ENCODE assay signal across 7 mouse cellular contexts in genomic region chr9:57552139-57552887, GRCm38 (mm10). TPM values are rescaled to one million over a fixed set of nuclear protein-coding genes. Genes with fewer than 3 reads are reported as not detected.
DNase-seq lines count a peak whose midpoint lies in the region; ATAC-seq and TF ChIP-seq lines count a peak whose summit lies in the region.

Gene Mpi, minus strand, starts transcription at chr9:57552763.

- under 1% methylated on average over 28 of the region's 28 CpGs for WGBS in intestine, embryonic 14.5 days
- WGBS in midbrain, embryonic 11.5 days, result 3% methylated on average over 28 of the region's 28 CpGs
- WGBS in small intestine, adult 2 months, result 7% methylated on average over 28 of the region's 28 CpGs

- H3K36me3 ChIP-seq in intestine, embryonic 14.5 days (ENCODE audit: control insufficient read depth, insufficient read depth, low read length), result peaks cover 22% of the 10 kb centered on the region
- peaks cover 13% of the 10 kb centered on the region for H3K36me3 ChIP-seq in midbrain, embryonic 11.5 days (ENCODE audit: control insufficient read depth, insufficient read depth, low read length)
- peaks cover 22% of the 10 kb centered on the region for H3K36me3 ChIP-seq in small intestine, adult 2 months (ENCODE audit: control insufficient read depth, insufficient read depth, low read length)

- peak; percentile 76 for DNase-seq in adrenal gland, adult 2 months
- DNase-seq in embryo, embryonic 10.5 days (ENCODE audit: low spot score), result peak; percentile 91
- DNase-seq in gastrocnemius, postnatal 25 days, result peak; percentile 45
- peak; percentile 84 for DNase-seq in intestine, embryonic 14.5 days (ENCODE audit: low spot score)
- peak; percentile 70 for DNase-seq in left cerebral cortex, postnatal 4 days
- peak; percentile 98 for DNase-seq in midbrain, embryonic 11.5 days (ENCODE audit: low spot score, missing footprints)

- no peaks in the 10 kb centered on the region for H3K9me3 ChIP-seq in intestine, embryonic 14.5 days (ENCODE audit: control insufficient read depth, low read length)
- no peaks in the 10 kb centered on the region for H3K9me3 ChIP-seq in midbrain, embryonic 11.5 days (ENCODE audit: control insufficient read depth, low read length)

- H3K4me3 ChIP-seq in intestine, embryonic 14.5 days (ENCODE audit: low read depth, low read length), result peak within 1 kb of the TSS; percentile 67
- H3K4me3 ChIP-seq in midbrain, embryonic 11.5 days (ENCODE audit: low read depth, low read length), result peak within 1 kb of the TSS; percentile 73
- peak within 1 kb of the TSS; percentile 94 for H3K4me3 ChIP-seq in small intestine, adult 2 months (ENCODE audit: low read depth, low read length)

- intact Hi-C loops in left cerebral cortex, postnatal 4 days (cut with DNase I), result no loop called here

- peak; percentile 73; the same call in 1 of the 2 replicates for TF ChIP-seq POLR2A in small intestine, adult 2 months (IDR thresholded peaks at IDR 0.05; ENCODE audit: low read depth, low read length)

- TF ChIP-seq CTCF in small intestine, adult 2 months (IDR thresholded peaks at IDR 0.05; ENCODE audit: extremely low read depth, insufficient read length, insufficient replicate concordance, low read depth, low read length), result no peak

- peak; percentile 46; the same call in 1 of the 2 replicates for ATAC-seq in intestine, embryonic 14.5 days (replicated peaks; ENCODE audit: low FRiP score, low TSS enrichment, low read depth)
- ATAC-seq in midbrain, embryonic 11.5 days (ENCODE audit: low FRiP score), result peak; percentile 77

- H3K9ac ChIP-seq in intestine, embryonic 14.5 days (ENCODE audit: low read length), result peak within 1 kb of the TSS; percentile 60
- peak within 1 kb of the TSS; percentile 76 for H3K9ac ChIP-seq in midbrain, embryonic 11.5 days (ENCODE audit: low read length)

- H3K4me2 ChIP-seq in intestine, embryonic 14.5 days (ENCODE audit: low read length), result peak within 1 kb of the TSS; percentile 83
- peak within 1 kb of the TSS; percentile 67 for H3K4me2 ChIP-seq in midbrain, embryonic 11.5 days

- no peaks in the 10 kb centered on the region for H3K27me3 ChIP-seq in intestine, embryonic 14.5 days (replicated peaks; ENCODE audit: control insufficient read depth, insufficient read depth, low read length)
- H3K27me3 ChIP-seq in midbrain, embryonic 11.5 days (ENCODE audit: control insufficient read depth, insufficient read depth, low read length), result no peaks in the 10 kb centered on the region
- H3K27me3 ChIP-seq in small intestine, adult 2 months (ENCODE audit: control insufficient read depth, insufficient read depth, low read length), result no peaks in the 10 kb centered on the region

- peaks cover 4% of the 10 kb centered on the region; the same call in 1 of the 2 replicates for H3K4me1 ChIP-seq in intestine, embryonic 14.5 days (replicated peaks; ENCODE audit: control insufficient read depth, insufficient read depth, low read length)
- H3K4me1 ChIP-seq in midbrain, embryonic 11.5 days (ENCODE audit: control insufficient read depth, insufficient read depth, low read length), result peaks cover 3% of the 10 kb centered on the region; the same call in 1 of the 2 replicates
- H3K4me1 ChIP-seq in small intestine, adult 2 months (ENCODE audit: control insufficient read depth, insufficient read depth, insufficient read length, low read length), result peaks cover 33% of the 10 kb centered on the region

- H3K27ac ChIP-seq in intestine, embryonic 14.5 days (ENCODE audit: low read depth), result no peak within 1 kb of the TSS
- no peak within 1 kb of the TSS for H3K27ac ChIP-seq in midbrain, embryonic 11.5 days (ENCODE audit: low read depth, low read length)
- peak within 1 kb of the TSS; percentile 90 for H3K27ac ChIP-seq in small intestine, adult 2 months (ENCODE audit: insufficient read depth, low read depth, low read length)

RNA-seq across cellular contexts. Expression of gene Mpi, which starts in this region (rescaled TPM):
- total RNA-seq in adrenal gland, adult 2 months (2021), result 10 to 100 TPM; 35.6 to 41.8 TPM
- polyA plus RNA-seq in adrenal gland, adult 2 months (2012; rRNA removed), result 23.1 and 29.0 TPM in 2 replicates
- 10 to 100 TPM; 75.1 to 87.6 TPM for total RNA-seq in gastrocnemius, postnatal 25 days (2021)
- 40.4 and 42.7 TPM in 2 replicates for polyA plus RNA-seq in intestine, embryonic 14.5 days (2014; fragmentation: Nextera tagmentation; extraction: Ambion mirVana)
- 10 to 100 TPM; 60.3 to 62.1 TPM for total RNA-seq in left cerebral cortex, postnatal 4 days (2021)
- polyA plus RNA-seq in midbrain, embryonic 11.5 days (2014; fragmentation: Nextera tagmentation; extraction: Ambion mirVana), result 49.8 and 54.0 TPM in 2 replicates
- 51.8 and 117 TPM in 2 replicates for polyA plus RNA-seq in small intestine, adult 2 months (2012; rRNA removed)

Comparison
In these comparisons a context has a peak if more than half of its experiments do, and no peak if none do; other contexts are left out.
1. DNase-seq: peak in every context shown above with its lines; median percentile 98 in midbrain, embryonic 11.5 days; 91 in embryo, embryonic 10.5 days; 84 in intestine, embryonic 14.5 days; 76 in adrenal gland, adult 2 months; 70 in left cerebral cortex, postnatal 4 days; 45 in gastrocnemius, postnatal 25 days.